Mouse (Mus musculus) forebrain, embryonic 11.5 days (tissue): ENCODE results near the gene Arpp21. TPM values are rescaled to one million over a fixed set of nuclear protein-coding genes. Genes with fewer than 3 reads are reported as not detected.

Source experiments
- ATAC-seq: fragments of 200-750 bp; cut with Nextera tagmentation; replicated peaks from 2 replicates; pipeline ENCODE4 v1.8.0; 2017; ENCODE audit warnings: moderate TSS enrichment; ENCODE audit not compliant: low FRiP score
- DNase-seq: peaks from one replicate; pipeline ENCODE4 v3.0.0-alpha.2; 2017; ENCODE audit warnings: low spot score
- H3K27ac ChIP-seq: fragments of 300-500 bp; sonication (generic); 2 replicates; pipeline ENCODE4 v1.5.1; 2014; ENCODE audit warnings: low read depth, low read length
- H3K27me3 ChIP-seq: fragments of 300-500 bp; sonication (generic); 2 replicates; pipeline ENCODE4 v1.6.1; 2014; ENCODE audit warnings: mild to moderate bottlenecking, low read length, mixed read lengths; ENCODE audit not compliant: control insufficient read depth, insufficient read depth
- H3K36me3 ChIP-seq: fragments of 300-500 bp; sonication (generic); 2 replicates; pipeline ENCODE4 v1.6.1; 2014; ENCODE audit warnings: mild to moderate bottlenecking, low read length, moderate library complexity, mixed read lengths; ENCODE audit not compliant: control insufficient read depth, insufficient read depth
- H3K4me1 ChIP-seq: fragments of 300-500 bp; sonication (generic); replicated peaks from 2 replicates; pipeline ENCODE4 v1.6.1; 2014; ENCODE audit warnings: low read length, mixed read lengths; ENCODE audit not compliant: control insufficient read depth, insufficient read depth
- H3K4me2 ChIP-seq: fragments of 300-500 bp; sonication (generic); 2 replicates; pipeline ENCODE4 v1.6.1; 2014; ENCODE audit warnings: low read depth, mild to moderate bottlenecking, low read length, moderate library complexity, mixed read lengths; ENCODE audit not compliant: severe bottlenecking
- H3K4me3 ChIP-seq: fragments of 300-500 bp; sonication (generic); 2 replicates; pipeline ENCODE4 v1.5.1; 2014; ENCODE audit warnings: low read depth, low read length
- H3K9ac ChIP-seq: fragments of 300-500 bp; sonication (generic); 2 replicates; pipeline ENCODE4 v1.6.1; 2014; ENCODE audit warnings: low read length
- H3K9me3 ChIP-seq: fragments of 300-500 bp; sonication (generic); 2 replicates; pipeline ENCODE4 v1.6.1; 2016; ENCODE audit warnings: low read length, mixed read lengths; ENCODE audit not compliant: control insufficient read depth
- WGBS: fragments of 180-500 bp; shearing (Covaris S2); extraction: QIAGEN DNeasy Blood & Tissue Kit; methylation state at CpG from one replicate; pipeline ENCODE4 v1.1.7; 2014; 5-methylcytosine and 5-hydroxymethylcytosine counted together
- polyA plus RNA-seq: library from polyadenylated mRNA; unstranded; fragments of >200 nt; fragmentation: Nextera tagmentation; extraction: Ambion mirVana; gene quantifications from 2 replicates; pipeline ENCODE4 v1.2.1, GENCODE M21; 2014

Gene Arpp21
- polyA plus RNA-seq, 1 experiment from 2014 or later, result 2.1 TPM

DNA sequence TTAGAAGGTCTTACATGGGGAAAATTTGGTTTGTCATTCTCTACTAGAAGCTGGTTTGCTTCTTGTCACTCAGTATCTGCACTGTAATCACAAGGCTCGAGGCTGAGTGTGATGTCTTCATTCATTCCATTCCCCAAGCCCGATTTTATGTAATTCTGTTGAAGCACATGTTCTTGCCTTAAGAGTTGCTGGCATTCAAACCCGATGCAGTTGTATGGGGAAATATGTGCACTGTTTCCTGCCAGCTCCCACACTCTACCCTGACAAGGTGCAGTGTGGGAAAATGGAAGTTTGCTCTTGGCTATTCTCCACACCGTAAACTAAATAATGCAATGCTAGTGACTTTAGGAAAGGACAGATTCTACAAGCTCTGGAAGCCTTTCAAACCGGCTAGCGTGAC lies 37.4 kb downstream of the Arpp21 start:
- Histone ChIP-seq H3K9me3 (no peaks in the 10 kb centered on the region), H3K4me1 (no peaks in the 10 kb centered on the region), H3K36me3 (no peaks in the 10 kb centered on the region), H3K4me2 (no peak overlapping the region), H3K9ac (no peak overlapping the region), H3K4me3 (no peak overlapping the region), H3K27ac (no peak overlapping the region), H3K27me3 (no peaks in the 10 kb centered on the region)
- WGBS, result 93% methylated on average over 6 of the region's 6 CpGs
- DNase-seq (no peak), ATAC-seq (no peak)

DNA sequence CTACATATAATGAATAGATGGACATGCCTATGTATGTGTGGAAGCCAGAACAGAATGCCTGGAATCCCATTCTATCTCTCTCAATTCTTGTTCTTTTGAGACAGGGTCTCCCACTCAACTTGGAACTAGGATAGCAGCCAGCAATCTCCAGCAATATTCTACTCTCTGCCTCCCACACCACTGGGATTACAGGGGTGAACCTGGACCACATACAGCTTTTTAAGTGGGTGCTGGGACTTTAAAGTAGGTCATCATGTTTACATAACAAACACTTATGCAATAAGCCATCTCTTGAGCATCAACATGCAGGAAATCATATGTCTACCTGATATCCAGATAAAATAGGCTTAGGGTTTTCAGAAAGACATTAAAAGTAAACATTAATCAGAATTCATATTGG lies 41.7 kb downstream of the Arpp21 start:
- ATAC-seq, result no peak
- H3K4me1 ChIP-seq, result no peaks in the 10 kb centered on the region
- H3K9ac ChIP-seq, result no peak overlapping the region
- H3K36me3 ChIP-seq, result no peaks in the 10 kb centered on the region
- no peak for DNase-seq
- no peak overlapping the region for H3K27ac ChIP-seq
- H3K27me3 ChIP-seq, result no peaks in the 10 kb centered on the region
- H3K4me3 ChIP-seq, result no peak overlapping the region
- H3K4me2 ChIP-seq, result no peak overlapping the region
- no peaks in the 10 kb centered on the region for H3K9me3 ChIP-seq

DNA sequence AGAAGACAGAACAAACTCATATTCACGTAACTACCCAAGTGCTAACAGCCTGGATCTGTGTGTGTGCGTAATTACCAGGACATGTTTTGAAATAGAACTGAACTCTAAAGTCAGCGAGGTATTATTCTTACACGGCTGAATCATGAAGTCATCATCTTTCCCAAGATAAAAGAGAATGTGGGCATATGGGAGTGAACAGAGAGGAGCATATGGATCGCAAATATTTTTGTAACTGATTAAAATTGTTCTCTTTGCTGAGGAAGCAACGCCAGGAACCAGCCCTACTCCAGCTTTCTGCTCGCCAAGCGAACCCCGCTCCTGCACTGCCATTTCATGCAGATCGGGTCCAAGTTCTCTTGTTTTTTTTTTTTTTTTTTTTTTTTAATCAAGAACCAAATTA lies 46.3 kb downstream of the Arpp21 start:
- peaks cover 7% of the 10 kb centered on the region; the same call in 1 of the 2 replicates for H3K4me1 ChIP-seq
- no peak overlapping the region for H3K4me3 ChIP-seq
- H3K27ac ChIP-seq, result no peak overlapping the region
- ATAC-seq (no peak), DNase-seq (no peak)
- H3K4me2 ChIP-seq, result no peak overlapping the region
- no peaks in the 10 kb centered on the region for H3K9me3 ChIP-seq
- H3K9ac ChIP-seq, result no peak overlapping the region
- H3K27me3 ChIP-seq, result no peaks in the 10 kb centered on the region; the same call in 1 of the 2 replicates
- no peaks in the 10 kb centered on the region for H3K36me3 ChIP-seq
- WGBS, result 90% methylated on average over 10 of the region's 10 CpGs

DNA sequence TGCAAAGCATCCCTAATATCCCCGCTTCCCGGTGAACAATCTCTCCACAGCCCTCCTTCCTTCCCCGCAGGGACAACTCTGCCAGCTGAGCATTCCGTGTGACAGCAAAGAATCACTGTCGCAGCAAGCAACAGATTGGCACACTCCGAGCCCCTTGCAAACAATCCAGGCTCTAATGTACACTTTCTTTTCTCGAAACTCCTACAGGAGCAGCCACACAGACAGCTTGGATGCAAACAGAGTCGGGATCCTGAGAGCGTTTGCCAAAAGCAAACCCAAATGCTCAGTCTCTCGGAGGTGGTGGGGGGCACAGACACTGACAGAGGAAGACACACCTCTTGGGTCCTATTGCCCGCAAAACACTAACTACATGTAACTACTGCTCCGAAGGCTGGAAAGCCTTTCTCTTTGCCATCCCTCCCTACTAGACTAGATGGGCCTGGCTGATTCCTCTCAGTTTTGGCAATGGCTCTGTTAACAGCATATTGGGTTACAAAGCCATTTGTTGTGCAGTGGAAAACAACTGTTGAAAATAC lies 47.3 kb downstream of the Arpp21 start:
- no peaks in the 10 kb centered on the region for H3K36me3 ChIP-seq
- ATAC-seq (no peak), DNase-seq (no peak)
- H3K4me3 ChIP-seq, result no peak overlapping the region
- no peaks in the 10 kb centered on the region for H3K9me3 ChIP-seq
- 53% methylated on average over 12 of the region's 12 CpGs for WGBS
- no peak overlapping the region for H3K9ac ChIP-seq
- H3K27me3 ChIP-seq, result no peaks in the 10 kb centered on the region; the same call in 1 of the 2 replicates
- H3K4me2 ChIP-seq, result no peak overlapping the region
- H3K4me1 ChIP-seq, result peaks cover 7% of the 10 kb centered on the region; the same call in 1 of the 2 replicates
- H3K27ac ChIP-seq, result no peak overlapping the region

DNA sequence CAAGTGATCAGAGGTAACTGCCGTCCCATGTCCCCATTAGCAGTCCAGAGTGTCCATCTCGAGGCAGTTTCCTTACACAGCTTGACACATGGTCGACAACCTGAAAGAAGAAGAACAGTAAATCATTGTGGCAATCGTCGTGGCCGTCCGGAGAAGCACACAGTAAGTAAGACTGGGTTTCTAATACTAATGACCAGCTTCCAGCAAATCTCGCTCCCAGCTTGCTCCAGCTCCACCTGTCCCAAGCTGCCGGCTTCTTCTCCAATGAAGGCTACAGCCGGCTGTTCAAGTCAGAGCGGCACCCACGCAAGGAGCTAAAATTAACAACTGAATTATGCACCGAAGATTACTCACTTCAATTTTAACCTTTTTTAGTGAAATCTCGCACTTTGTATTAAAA lies 48.1 kb downstream of the Arpp21 start:
- Histone ChIP-seq H3K36me3 (no peaks in the 10 kb centered on the region), H3K9me3 (no peaks in the 10 kb centered on the region), H3K27ac (no peak overlapping the region), H3K4me1 (peaks cover 7% of the 10 kb centered on the region; the same call in 1 of the 2 replicates), H3K9ac (no peak overlapping the region), H3K4me3 (no peak overlapping the region), H3K27me3 (no peaks in the 10 kb centered on the region; the same call in 1 of the 2 replicates), H3K4me2 (0 out of 2 replicates have a peak overlapping the region, but pooled peaks have one; percentile 9)
- 37% methylated on average over 14 of the region's 14 CpGs for WGBS
- no peak for ATAC-seq
- no peak for DNase-seq

DNA sequence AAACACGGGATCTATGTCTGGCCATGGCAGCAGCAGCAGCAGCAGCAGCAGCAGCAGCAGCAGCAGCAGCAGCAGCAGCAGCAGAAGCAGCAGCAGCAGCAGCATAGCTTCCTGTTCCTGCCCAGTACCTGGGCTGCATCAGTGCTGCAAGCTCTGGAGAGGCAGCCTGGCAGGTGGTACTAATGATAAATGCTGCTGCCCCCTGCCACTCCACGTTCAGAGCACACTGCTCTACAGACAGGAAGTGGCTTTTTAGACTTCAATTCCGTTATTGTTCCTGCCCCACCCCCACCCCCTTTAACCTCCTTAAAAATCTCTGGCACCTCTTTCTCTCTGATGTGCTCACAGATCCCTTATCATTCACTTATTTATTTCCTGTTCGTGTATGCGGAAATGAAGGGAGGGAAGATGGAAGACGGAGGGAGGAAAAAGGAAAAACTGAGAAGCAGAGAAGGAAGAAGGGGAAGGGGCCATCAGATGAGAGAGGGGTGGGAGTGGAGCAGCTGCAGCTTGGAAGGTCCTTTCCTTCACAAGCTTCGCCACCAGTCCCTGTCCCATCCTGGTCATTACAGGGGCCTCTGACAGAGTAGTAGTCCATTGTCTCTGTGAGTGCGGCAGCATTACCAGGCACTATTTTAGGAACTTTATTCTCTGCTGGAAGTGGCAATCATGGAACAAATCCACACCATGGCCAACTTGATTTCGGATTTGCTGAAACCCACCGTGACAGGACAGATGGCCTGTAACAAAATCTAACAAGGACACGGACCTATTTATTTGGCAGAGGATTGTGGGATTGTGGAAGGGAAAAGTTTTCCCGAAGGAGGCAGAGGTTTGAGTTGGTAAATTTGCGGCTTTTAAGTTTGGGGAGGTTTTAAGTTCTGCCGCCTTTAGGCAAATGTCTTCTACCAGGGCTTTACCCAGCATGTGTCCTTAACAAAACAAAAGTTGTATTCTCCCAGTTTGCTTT lies 49.1 kb downstream of the Arpp21 start:
- no peak overlapping the region for H3K9ac ChIP-seq
- no peaks in the 10 kb centered on the region; the same call in 1 of the 2 replicates for H3K27me3 ChIP-seq
- no peak overlapping the region for H3K4me3 ChIP-seq
- H3K27ac ChIP-seq, result no peak overlapping the region
- H3K4me1 ChIP-seq, result peaks cover 7% of the 10 kb centered on the region; the same call in 1 of the 2 replicates
- WGBS, result 14% methylated on average over 14 of the region's 14 CpGs
- H3K36me3 ChIP-seq, result no peaks in the 10 kb centered on the region
- ATAC-seq, result peak; percentile 39; the same call in 1 of the 2 replicates
- no peak for DNase-seq
- H3K9me3 ChIP-seq, result no peaks in the 10 kb centered on the region
- H3K4me2 ChIP-seq, result no peak overlapping the region; the same call in 1 of the 2 replicates

DNA sequence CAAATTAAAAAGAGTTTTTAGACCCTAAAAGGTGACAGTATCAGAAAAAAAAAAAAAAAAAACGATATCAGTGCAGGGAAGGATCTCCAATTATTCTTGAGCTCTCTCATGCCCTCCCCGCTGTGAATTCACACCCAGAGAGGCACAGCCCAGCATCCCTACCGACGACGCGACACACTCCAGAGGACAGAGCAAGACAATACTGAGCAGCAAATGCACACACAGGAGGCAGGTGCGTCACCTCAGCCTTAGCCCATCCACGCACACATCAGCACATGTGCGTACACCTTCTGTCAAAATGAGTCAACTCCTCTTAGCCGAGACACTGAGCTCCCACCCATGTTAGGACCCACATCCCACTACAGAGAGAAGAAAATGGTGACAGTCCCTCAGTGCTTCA lies 50.0 kb downstream of the Arpp21 start:
- Histone ChIP-seq H3K9me3 (no peaks in the 10 kb centered on the region), H3K4me2 (no peak overlapping the region), H3K27ac (no peak overlapping the region), H3K9ac (no peak overlapping the region), H3K36me3 (no peaks in the 10 kb centered on the region), H3K27me3 (no peaks in the 10 kb centered on the region; the same call in 1 of the 2 replicates), H3K4me3 (no peak overlapping the region), H3K4me1 (peaks cover 7% of the 10 kb centered on the region; the same call in 1 of the 2 replicates)
- DNase-seq (no peak), ATAC-seq (peak; percentile 31; the same call in 1 of the 2 replicates)
- 50% methylated on average over 10 of the region's 10 CpGs for WGBS

DNA sequence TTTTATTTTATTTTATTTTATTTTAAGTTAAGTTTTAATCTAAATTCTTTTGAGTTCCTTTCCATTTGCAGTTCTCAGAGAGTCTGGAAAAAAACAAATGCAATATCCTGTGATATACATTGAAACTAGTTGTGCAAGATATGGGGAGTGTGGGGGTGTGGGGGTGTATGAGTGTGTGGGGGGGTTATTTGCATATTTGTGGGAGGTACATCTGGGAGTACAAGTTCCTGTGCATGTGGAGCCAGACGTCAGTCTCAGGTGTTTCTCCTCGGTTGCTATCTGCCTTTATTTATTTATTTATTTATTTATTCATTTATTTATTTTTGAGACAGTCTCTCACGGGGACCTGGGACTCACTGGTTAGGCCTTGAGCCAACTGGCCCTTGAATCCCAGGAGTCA lies 53.0 kb downstream of the Arpp21 start:
- H3K27me3 ChIP-seq, result no peaks in the 10 kb centered on the region
- H3K27ac ChIP-seq, result no peak overlapping the region
- 77% methylated on average over 3 of the region's 3 CpGs for WGBS
- H3K4me1 ChIP-seq, result peaks cover 5% of the 10 kb centered on the region; the same call in 1 of the 2 replicates
- H3K4me2 ChIP-seq, result no peak overlapping the region
- H3K4me3 ChIP-seq, result no peak overlapping the region
- H3K9ac ChIP-seq, result no peak overlapping the region
- DNase-seq (no peak), ATAC-seq (no peak)
- H3K9me3 ChIP-seq, result no peaks in the 10 kb centered on the region
- no peaks in the 10 kb centered on the region for H3K36me3 ChIP-seq
